Mouse (Mus musculus) hematopoietic stem cell, adult 5-6 weeks (primary cell): Measurements from ENCODE around the gene Ubl5. TPM values are rescaled to one million over a fixed set of nuclear protein-coding genes. Genes with fewer than 3 reads are reported as not detected.
"Not testable (repeated sequence)": the region's sequence is repeated elsewhere in the genome, so short reads cannot be mapped to it uniquely, and the experiment has no call there.

Source experiments
- ATAC-seq, 2 experiments: fragments of 125-278 bp in 1 of 2; replicated peaks in 1 of 2; 2 replicates each; pipeline ENCODE4 v1.8.0; 2016 to 2017; ENCODE audit warnings: inconsistent platforms in 2 of 2, mild to moderate bottlenecking in 2 of 2, moderate number of reproducible peaks in 2 of 2, low read depth in 1 of 2, moderate TSS enrichment in 1 of 2; ENCODE audit not compliant: low FRiP score in 2 of 2, poor library complexity in 2 of 2, severe bottlenecking in 2 of 2, insufficient read depth in 1 of 2, low TSS enrichment in 1 of 2
- total RNA-seq: library from RNA; stranded (forward); fragments of 172-1452, 232-1000 nt; gene quantifications from 2 replicates; pipeline ENCODE4 v1.2.3, GENCODE M21; 2017

Gene Ubl5
- total RNA-seq, 1 experiment from 2014 or later = 185 TPM

- no peak for ATAC-seq
These were observed 39.7 kb downstream of the Ubl5 start for GRCm38 (mm10) chr9:20682389-20682722.

- no peak for ATAC-seq
These were observed 42.6 kb downstream of the Ubl5 start for GRCm38 (mm10) chr9:20685081-20685861.

GRCm38 (mm10) chr9:20689403-20689802 lies 46.7 kb downstream of the Ubl5 start:
- no peak for ATAC-seq

GRCm38 (mm10) chr9:20689913-20690312 lies 47.2 kb downstream of the Ubl5 start:
- ATAC-seq = no peak

GRCm38 (mm10) chr9:20690449-20690848 lies 47.8 kb downstream of the Ubl5 start:
- not testable (repeated sequence) for ATAC-seq

GRCm38 (mm10) chr9:20692863-20693262 lies 50.2 kb downstream of the Ubl5 start:
- ATAC-seq = no peak

GRCm38 (mm10) chr9:20694721-20695235 lies 52.1 kb downstream of the Ubl5 start:
- ATAC-seq = 0 out of 4 replicates have a peak, but pooled peaks of 1 of the 2 experiments have one; percentile 12

GRCm38 (mm10) chr9:20696107-20696712 lies 53.5 kb downstream of the Ubl5 start:
- ATAC-seq = peak in 1 of 2 experiments; percentile 34; a peak in 1 of 4 replicates

Other genes with a start within 250 kb of the Ubl5 start
- gene Zfp26, start 182.7 kb upstream of the Ubl5 start, total RNA-seq = 38.0 and 56.2 TPM in 2 replicates
- 24.3 and 33.7 TPM in 2 replicates for gene Zfp426, start 150.1 kb upstream of the Ubl5 start, total RNA-seq
- gene Zfp266, start 121.5 kb upstream of the Ubl5 start, total RNA-seq = 71.9 and 79.2 TPM in 2 replicates
- 5.5 and 7.2 TPM in 2 replicates for gene Zfp846, start 61.6 kb upstream of the Ubl5 start, total RNA-seq
- gene Fbxl12, start 1.9 kb downstream of the Ubl5 start, total RNA-seq = 5.3 and 5.7 TPM in 2 replicates
- 8.9 and 13.4 TPM in 2 replicates for gene Pin1, start 9.2 kb downstream of the Ubl5 start, total RNA-seq
- not detected in 2 replicates for gene Olfm2, start 103.5 kb downstream of the Ubl5 start, total RNA-seq
- not detected in 2 replicates for gene Col5a3, start 172.2 kb downstream of the Ubl5 start, total RNA-seq
- not detected in 2 replicates for gene Rdh8, start 175.6 kb downstream of the Ubl5 start, total RNA-seq
- gene A230050P20Rik, start 225.8 kb downstream of the Ubl5 start, total RNA-seq = 41.5 and 74.4 TPM in 2 replicates
- 0.79 and 0.88 TPM in 2 replicates for gene Angptl6, start 236.8 kb downstream of the Ubl5 start, total RNA-seq
- 118 and 137 TPM in 2 replicates for gene Ppan, start 245.3 kb downstream of the Ubl5 start, total RNA-seq